Mouse (Mus musculus) intestine, embryonic 14.5 days (tissue): ENCODE measurements around the gene Ccdc146. TPM values are rescaled to one million over a fixed set of nuclear protein-coding genes. Genes with fewer than 3 reads are reported as not detected.

Experiments
- ATAC-seq: fragments of 200-750 bp; cut with Nextera tagmentation; replicated peaks from 2 replicates; pipeline ENCODE4 v1.8.0; 2017; ENCODE audit warnings: low read depth, moderate number of reproducible peaks, moderate TSS enrichment, moderate library complexity; ENCODE audit not compliant: low FRiP score, low TSS enrichment
- DNase-seq: peaks from one replicate; pipeline ENCODE4 v3.0.0-alpha.2; 2018; ENCODE audit warnings: low spot score
- H3K27ac ChIP-seq: fragments of 300-500 bp; sonication (generic); 2 replicates; pipeline ENCODE4 v1.5.1; 2014; ENCODE audit warnings: low read depth, mild to moderate bottlenecking, control low read depth
- H3K27me3 ChIP-seq: fragments of 300-500 bp; sonication (generic); replicated peaks from 2 replicates; pipeline ENCODE4 v1.6.1; 2014; ENCODE audit warnings: low read length, control low read depth; ENCODE audit not compliant: control insufficient read depth, insufficient read depth
- H3K36me3 ChIP-seq: fragments of 300-500 bp; sonication (generic); 2 replicates; pipeline ENCODE4 v1.6.1; 2014; ENCODE audit warnings: low read length, control low read depth; ENCODE audit not compliant: control insufficient read depth, insufficient read depth
- H3K4me1 ChIP-seq: fragments of 300-500 bp; sonication (generic); replicated peaks from 2 replicates; pipeline ENCODE4 v1.6.1; 2014; ENCODE audit warnings: low read length, control low read depth, mixed read lengths; ENCODE audit not compliant: control insufficient read depth, insufficient read depth
- H3K4me2 ChIP-seq: fragments of 300-500 bp; sonication (generic); 2 replicates; pipeline ENCODE4 v1.6.1; 2014; ENCODE audit warnings: low read length
- H3K4me3 ChIP-seq: fragments of 300-500 bp; sonication (generic); 2 replicates; pipeline ENCODE4 v1.5.1; 2014; ENCODE audit warnings: low read depth, low read length, control low read depth, mixed read lengths
- H3K9ac ChIP-seq: fragments of 300-500 bp; sonication (generic); 2 replicates; pipeline ENCODE4 v1.6.1; 2014; ENCODE audit warnings: mild to moderate bottlenecking, low read length
- H3K9me3 ChIP-seq: fragments of 300-500 bp; sonication (generic); 2 replicates; pipeline ENCODE4 v1.6.1; 2016; ENCODE audit warnings: low read length, control low read depth; ENCODE audit not compliant: control insufficient read depth
- WGBS: fragments of 180-500 bp; shearing (Covaris S2); extraction: QIAGEN DNeasy Blood & Tissue Kit; methylation state at CpG from one replicate; pipeline ENCODE4 v1.1.7; 2014; 5-methylcytosine and 5-hydroxymethylcytosine counted together
- polyA plus RNA-seq: library from polyadenylated mRNA; unstranded; fragments of >200 nt; fragmentation: Nextera tagmentation; extraction: Ambion mirVana; gene quantifications from 2 replicates; pipeline ENCODE4 v1.2.1, GENCODE M21; 2014

The Ccdc146 gene
- polyA plus RNA-seq, 1 experiment from 2014 or later = 0.76 TPM

DNA sequence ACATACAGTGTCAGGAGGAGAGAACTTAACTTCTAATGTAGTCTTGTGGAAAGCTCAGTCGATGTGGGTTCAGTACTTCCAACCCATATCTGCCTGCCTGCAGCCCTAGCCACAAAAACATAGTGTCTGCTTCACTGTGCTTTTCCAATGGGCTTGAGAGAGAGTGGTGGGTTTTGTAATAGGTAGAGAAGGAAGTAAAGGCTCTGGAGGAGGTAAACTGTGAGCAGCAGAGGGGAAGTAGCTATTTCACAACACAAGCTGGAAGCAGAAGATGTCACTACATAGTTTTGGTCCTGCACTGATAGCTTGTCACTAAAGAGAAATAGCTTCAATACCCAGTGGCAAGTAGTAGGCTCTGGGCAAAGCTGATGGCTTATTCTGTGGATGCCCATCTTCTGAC, 92.4 kb downstream of the Ccdc146 start:
- ATAC-seq (no peak), DNase-seq (no peak)
- Histone ChIP-seq H3K9me3 (no peaks in the 10 kb centered on the region), H3K4me3 (no peak overlapping the region), H3K27ac (no peak overlapping the region), H3K36me3 (no peaks in the 10 kb centered on the region), H3K9ac (no peak overlapping the region), H3K27me3 (no peaks in the 10 kb centered on the region), H3K4me2 (no peak overlapping the region), H3K4me1 (peaks cover 13% of the 10 kb centered on the region; the same call in 1 of the 2 replicates)
- WGBS = 96% methylated on average over 1 of the region's 1 CpGs

GRCm38 (mm10) chr5:21331656-21332055, 92.8 kb downstream of the Ccdc146 start:
- H3K4me2 ChIP-seq = no peak overlapping the region
- no peak for DNase-seq

DNA sequence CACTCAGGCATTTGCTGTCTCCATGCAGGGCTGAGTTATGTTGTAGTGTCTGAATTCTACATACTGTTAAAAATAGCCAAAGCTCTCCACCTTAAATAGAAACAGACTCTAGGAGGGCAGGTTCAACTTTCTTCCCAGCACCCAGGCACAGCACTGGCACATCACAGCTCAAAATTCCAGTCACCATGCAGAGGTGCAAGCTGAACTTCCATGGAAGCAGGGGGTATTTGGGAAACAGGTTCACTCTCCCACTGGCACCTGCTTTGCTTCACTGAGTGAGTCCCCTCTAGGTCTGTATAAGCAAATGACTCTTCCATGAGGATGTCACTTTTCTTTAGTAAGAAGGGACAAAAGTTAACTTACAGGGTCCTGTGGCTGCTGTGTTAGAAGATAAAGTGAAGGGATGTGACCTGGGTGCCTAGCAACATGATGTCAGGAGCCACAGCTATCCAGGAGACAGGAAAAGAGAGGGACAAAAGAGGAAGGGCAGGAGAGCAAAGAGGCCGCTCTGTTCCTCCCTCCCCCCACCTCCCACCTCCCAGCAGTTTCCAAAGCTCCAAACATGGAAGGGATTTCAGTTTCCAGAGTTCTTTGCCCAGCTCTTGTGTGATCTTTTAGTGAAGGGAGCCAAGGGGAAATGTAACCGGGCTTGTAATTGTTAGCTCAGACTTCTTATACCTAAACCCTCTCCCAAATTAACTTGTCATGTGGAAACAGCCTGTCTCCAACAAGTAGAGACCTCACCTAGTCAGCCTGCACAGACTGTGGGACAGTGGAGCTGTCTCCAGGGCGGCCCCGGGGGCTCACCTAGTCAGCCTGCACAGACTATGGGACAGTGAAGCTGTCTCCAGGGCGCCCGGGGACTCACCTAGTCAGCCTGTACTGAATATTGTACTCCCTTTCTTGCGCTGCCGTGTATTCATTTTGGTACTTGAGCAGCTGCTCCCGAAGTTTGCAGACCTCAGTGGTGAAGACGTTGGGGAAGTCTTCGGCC, 94.5 kb downstream of the Ccdc146 start:
- ATAC-seq (no peak), DNase-seq (no peak)
- H3K27me3 ChIP-seq = no peaks in the 10 kb centered on the region
- H3K4me3 ChIP-seq = no peak overlapping the region
- H3K9me3 ChIP-seq = no peaks in the 10 kb centered on the region
- peak overlapping the region; percentile 3 for H3K27ac ChIP-seq
- WGBS = 53% methylated on average over 11 of the region's 11 CpGs
- H3K4me2 ChIP-seq = no peak overlapping the region
- H3K4me1 ChIP-seq = peaks cover 13% of the 10 kb centered on the region; the same call in 1 of the 2 replicates
- H3K9ac ChIP-seq = no peak overlapping the region
- H3K36me3 ChIP-seq = no peaks in the 10 kb centered on the region

More at GRCm38 (mm10) chr5:21331656-21332055, 92.8 kb downstream of the Ccdc146 start:
- Histone ChIP-seq H3K27me3 (no peaks in the 10 kb centered on the region), H3K4me3 (no peak overlapping the region), H3K9me3 (no peaks in the 10 kb centered on the region), H3K27ac (no peak overlapping the region), H3K9ac (no peak overlapping the region), H3K36me3 (no peaks in the 10 kb centered on the region), H3K4me1 (peaks cover 13% of the 10 kb centered on the region; the same call in 1 of the 2 replicates)
- no peak for ATAC-seq
- 73% methylated on average over 5 of the region's 5 CpGs for WGBS

DNA sequence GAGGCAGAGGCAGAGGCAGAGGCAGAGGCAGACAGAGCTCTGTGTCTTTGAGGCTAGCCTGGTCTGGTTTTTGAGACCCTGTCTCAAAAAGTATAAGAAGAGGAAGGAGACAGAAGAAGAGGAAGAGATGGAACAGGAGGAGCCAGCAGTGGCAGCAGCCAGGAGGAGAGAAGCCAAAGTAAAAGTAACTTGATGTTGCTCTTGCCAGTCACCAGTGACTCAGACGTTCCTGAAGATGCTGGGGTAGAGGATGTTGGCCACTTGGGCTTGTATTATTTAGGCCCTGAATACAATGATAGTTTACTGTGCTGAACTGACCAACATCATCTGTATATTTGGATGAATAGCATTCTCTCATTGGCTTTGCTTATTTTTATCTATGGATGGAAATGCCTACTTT, 95.9 kb downstream of the Ccdc146 start:
- peaks cover 13% of the 10 kb centered on the region; the same call in 1 of the 2 replicates for H3K4me1 ChIP-seq
- H3K27ac ChIP-seq = no peak overlapping the region
- H3K4me3 ChIP-seq = no peak overlapping the region
- H3K4me2 ChIP-seq = no peak overlapping the region
- DNase-seq (no peak), ATAC-seq (no peak)
- no peaks in the 10 kb centered on the region for H3K36me3 ChIP-seq
- H3K9ac ChIP-seq = no peak overlapping the region
- WGBS = 77% methylated on average over 1 of the region's 1 CpGs
- no peaks in the 10 kb centered on the region for H3K9me3 ChIP-seq
- H3K27me3 ChIP-seq = no peaks in the 10 kb centered on the region

GRCm38 (mm10) chr5:21326494-21326893, 98.0 kb downstream of the Ccdc146 start:
- peaks cover 13% of the 10 kb centered on the region; the same call in 1 of the 2 replicates for H3K4me1 ChIP-seq
- WGBS = 33% methylated on average over 1 of the region's 1 CpGs
- H3K36me3 ChIP-seq = no peaks in the 10 kb centered on the region
- no peaks in the 10 kb centered on the region for H3K27me3 ChIP-seq
- ATAC-seq (no peak), DNase-seq (peak; percentile 68)
- no peak overlapping the region for H3K4me3 ChIP-seq
- no peak overlapping the region for H3K4me2 ChIP-seq
- no peaks in the 10 kb centered on the region for H3K9me3 ChIP-seq
- H3K9ac ChIP-seq = no peak overlapping the region
- no peak overlapping the region for H3K27ac ChIP-seq

- H3K4me1 ChIP-seq = no peaks in the 10 kb centered on the region
- H3K27me3 ChIP-seq = no peaks in the 10 kb centered on the region
- no peak overlapping the region for H3K4me3 ChIP-seq
- DNase-seq (no peak), ATAC-seq (no peak)
- no peak overlapping the region for H3K9ac ChIP-seq
- H3K27ac ChIP-seq = no peak overlapping the region
- 65% methylated on average over 2 of the region's 2 CpGs for WGBS
- no peak overlapping the region for H3K4me2 ChIP-seq
- H3K9me3 ChIP-seq = no peaks in the 10 kb centered on the region
- H3K36me3 ChIP-seq = no peaks in the 10 kb centered on the region
Measured at GRCm38 (mm10) chr5:21320138-21320537, 104.3 kb downstream of the Ccdc146 start.

DNA sequence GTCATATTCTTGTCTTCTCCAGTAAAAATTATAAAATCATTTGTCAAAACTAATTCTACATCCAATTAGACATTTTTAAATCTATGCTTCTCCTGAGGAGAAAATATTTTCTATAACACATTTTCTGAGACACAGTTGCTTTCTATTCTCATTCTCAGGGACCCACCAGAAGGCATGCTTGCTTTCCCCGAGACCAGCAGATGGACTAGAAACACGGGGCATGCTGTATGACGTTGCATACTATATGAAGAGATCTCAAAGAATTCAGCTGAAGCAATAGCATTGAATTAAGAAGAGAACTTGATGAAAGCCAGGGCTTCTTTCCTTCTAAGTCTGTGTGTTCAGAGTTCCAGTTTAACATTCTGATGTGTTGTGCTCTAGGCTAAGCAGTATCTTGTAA, 109.8 kb downstream of the Ccdc146 start:
- Histone ChIP-seq H3K9me3 (no peaks in the 10 kb centered on the region), H3K36me3 (no peaks in the 10 kb centered on the region), H3K4me3 (no peak overlapping the region), H3K4me2 (no peak overlapping the region), H3K27me3 (no peaks in the 10 kb centered on the region), H3K27ac (no peak overlapping the region), H3K4me1 (no peaks in the 10 kb centered on the region), H3K9ac (no peak overlapping the region)
- WGBS = 89% methylated on average over 3 of the region's 3 CpGs
- no peak for ATAC-seq
- no peak for DNase-seq

DNA sequence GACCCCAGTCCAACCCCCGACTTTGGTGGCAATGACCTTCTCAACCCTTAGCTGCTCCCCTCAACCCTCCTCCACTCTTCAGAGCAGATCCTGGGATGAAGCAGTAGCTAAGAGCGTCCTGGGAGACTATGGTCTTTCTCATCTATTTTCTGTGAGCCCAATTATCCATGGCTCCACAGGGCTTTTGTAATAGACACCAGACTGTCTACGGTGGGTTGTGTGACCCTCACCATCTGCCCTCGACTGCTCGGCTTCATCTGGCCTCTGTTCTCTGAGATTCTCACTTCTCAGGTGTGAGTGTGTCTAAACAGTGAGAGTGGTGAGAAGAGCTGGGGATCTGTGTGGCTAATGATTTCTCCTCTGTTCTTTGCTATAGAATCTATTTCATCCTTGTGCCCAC, 117.3 kb downstream of the Ccdc146 start:
- no peak overlapping the region for H3K4me3 ChIP-seq
- H3K27ac ChIP-seq = no peak overlapping the region
- H3K36me3 ChIP-seq = no peaks in the 10 kb centered on the region
- ATAC-seq = no peak
- H3K9me3 ChIP-seq = no peaks in the 10 kb centered on the region
- DNase-seq = no peak
- H3K27me3 ChIP-seq = no peaks in the 10 kb centered on the region
- no peak overlapping the region for H3K4me2 ChIP-seq
- no peaks in the 10 kb centered on the region for H3K4me1 ChIP-seq
- WGBS = 88% methylated on average over 5 of the region's 5 CpGs
- H3K9ac ChIP-seq = no peak overlapping the region
